Comparison of ENCODE assay signal across 8 mouse cellular contexts in the genomic region with DNA sequence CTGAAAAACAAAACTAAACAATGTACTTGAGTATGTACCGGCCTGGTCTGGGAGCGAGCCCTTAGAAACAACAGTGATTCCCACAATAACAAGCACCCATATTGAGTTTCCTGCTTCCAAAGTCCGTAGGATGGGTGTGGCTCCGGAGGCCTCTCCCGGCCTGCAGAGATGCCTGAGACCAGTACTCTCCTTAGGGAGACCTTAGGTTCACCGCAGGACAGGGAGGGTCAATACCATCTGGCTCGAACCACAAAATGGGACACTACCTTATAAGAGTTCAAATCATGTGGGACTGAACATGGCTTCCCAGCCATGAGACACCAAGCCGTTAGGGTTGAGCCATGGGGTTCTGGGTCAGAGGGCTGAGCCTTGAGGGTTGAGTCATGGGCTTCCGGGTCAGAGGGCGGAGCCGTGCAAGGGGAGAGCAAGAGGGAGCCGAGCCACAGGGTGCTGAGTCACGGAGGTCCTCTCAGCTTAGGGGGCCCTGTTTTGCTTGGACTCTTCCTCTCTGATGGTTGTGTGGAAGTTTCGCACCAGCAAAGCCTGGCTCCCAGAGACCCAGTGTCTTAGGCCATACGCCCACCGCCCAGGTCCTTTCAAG.
DNase-seq lines count a peak whose midpoint lies in the region; ATAC-seq and TF ChIP-seq lines count a peak whose summit lies in the region.
"Not testable (repeated sequence)": the region's sequence is repeated elsewhere in the genome, so short reads cannot be mapped to it uniquely, and the experiment has no call there.

No protein-coding gene starts in this region.

- WGBS in intestine, embryonic 15.5 days, result 68% methylated on average over 16 of the region's 16 CpGs
- WGBS in kidney, embryonic 14.5 days, result 68% methylated on average over 16 of the region's 16 CpGs
- WGBS in lung, postnatal 0 days, result 59% methylated on average over 16 of the region's 16 CpGs
- 72% methylated on average over 16 of the region's 16 CpGs for WGBS in stomach, embryonic 15.5 days

- H3K4me1 ChIP-seq in intestine, embryonic 15.5 days (replicated peaks); kidney, embryonic 14.5 days (ENCODE audit: control insufficient read depth, insufficient read depth, low read length); lung, postnatal 0 days (ENCODE audit: insufficient read depth, low read depth, low read length); stomach, embryonic 15.5 days: not testable (repeated sequence)

- H3K36me3 ChIP-seq in intestine, embryonic 15.5 days; kidney, embryonic 14.5 days (ENCODE audit: control insufficient read depth, insufficient read depth, low read length); lung, postnatal 0 days (ENCODE audit: insufficient read depth, low read length); stomach, embryonic 15.5 days: not testable (repeated sequence)

- not testable (repeated sequence) for H3K9ac ChIP-seq in intestine, embryonic 15.5 days; kidney, embryonic 14.5 days (ENCODE audit: low read depth, low read length); lung, postnatal 0 days (replicated peaks; ENCODE audit: low read depth); stomach, embryonic 15.5 days

- H3K4me2 ChIP-seq in intestine, embryonic 15.5 days (replicated peaks); kidney, embryonic 14.5 days (replicated peaks; ENCODE audit: low read depth, low read length); lung, postnatal 0 days (replicated peaks; ENCODE audit: low read depth, low read length); stomach, embryonic 15.5 days: not testable (repeated sequence)

- not testable (repeated sequence) for TF ChIP-seq EP300 in lung, postnatal 0 days (IDR thresholded peaks at IDR 0.05)

- H3K27ac ChIP-seq in intestine, embryonic 15.5 days, result peak overlapping the region; percentile 85; the same call in 1 of the 2 replicates
- H3K27ac ChIP-seq in kidney, embryonic 14.5 days (ENCODE audit: low read depth, low read length), result not testable (repeated sequence)
- 0 out of 2 replicates have a peak overlapping the region, but pooled peaks have one; percentile 18 for H3K27ac ChIP-seq in layer of hippocampus, adult 2 months
- peak overlapping the region; percentile 11; the same call in 1 of the 2 replicates for H3K27ac ChIP-seq in lung, postnatal 0 days (ENCODE audit: low read length)
- H3K27ac ChIP-seq in stomach, embryonic 15.5 days, result peak overlapping the region; percentile 61

- H3K4me3 ChIP-seq in intestine, embryonic 15.5 days (replicated peaks); kidney, embryonic 14.5 days (ENCODE audit: low read length); layer of hippocampus, adult 2 months; lung, postnatal 0 days (ENCODE audit: low read depth, low read length); stomach, embryonic 15.5 days (replicated peaks): not testable (repeated sequence)

- DNase-seq in 3134 (ENCODE audit: extremely low read depth, insufficient read length, low spot score) (peak; percentile 78), ZHBTc4 (ENCODE audit: low read depth, low spot score) (peak; percentile 22)
- peak; percentile 95 for DNase-seq in heart, adult 11 months
- not testable (repeated sequence) for DNase-seq in layer of hippocampus, adult 2 months (ENCODE audit: low spot score in 2 of 2); lung, postnatal 0 days (ENCODE audit: low spot score)

- H3K27me3 ChIP-seq in intestine, embryonic 15.5 days (replicated peaks); kidney, embryonic 14.5 days (ENCODE audit: control insufficient read depth, insufficient read depth, low read length); lung, postnatal 0 days (replicated peaks; ENCODE audit: insufficient read depth, low read length); stomach, embryonic 15.5 days (replicated peaks): not testable (repeated sequence)

- peak; percentile 81 for ATAC-seq in intestine, embryonic 15.5 days
- ATAC-seq in kidney, embryonic 14.5 days (ENCODE audit: low FRiP score, low TSS enrichment), result peak; percentile 41
- peak; percentile 47 for ATAC-seq in lung, postnatal 0 days
- ATAC-seq in stomach, embryonic 15.5 days (ENCODE audit: insufficient read depth, low FRiP score, low read depth), result not testable (repeated sequence)

- not testable (repeated sequence) for TF ChIP-seq CTCF in layer of hippocampus, adult 2 months (conservative IDR thresholded peaks at IDR 0.05); lung, postnatal 0 days (IDR thresholded peaks at IDR 0.05)

- H3K9me3 ChIP-seq in intestine, embryonic 15.5 days; lung, postnatal 0 days (ENCODE audit: low read length); stomach, embryonic 15.5 days: not testable (repeated sequence)
- H3K9me3 ChIP-seq in kidney, embryonic 14.5 days (ENCODE audit: control insufficient read depth, low read length), result peaks cover 11% of the 10 kb centered on the region; the same call in 1 of the 2 replicates
